Mouse (Mus musculus) c-Kit-negative CD71-positive TER-119-positive erythroid progenitor cells, embryonic 14.5 days (primary cell): ENCODE data around the gene Zfp109.

Experiments
- DNase-seq: peaks from one replicate; pipeline ENCODE4 v3.0.0-alpha.2; 2013; ENCODE audit warnings: low read depth, low spot score

Zfp109 gene

GRCm38 (mm10) chr7:24208282-24208886 lies 29.0 kb downstream of the Zfp109 start:
- no peak for DNase-seq

GRCm38 (mm10) chr7:24207488-24208261 lies 29.7 kb downstream of the Zfp109 start:
- DNase-seq: no peak

GRCm38 (mm10) chr7:24196961-24197360 lies 40.4 kb downstream of the Zfp109 start:
- DNase-seq: no peak

GRCm38 (mm10) chr7:24193157-24193556 lies 44.2 kb downstream of the Zfp109 start:
- DNase-seq: no peak

- DNase-seq: no peak
These were observed 46.0 kb downstream of the Zfp109 start for GRCm38 (mm10) chr7:24191361-24191760.

- no peak for DNase-seq
These were observed 47.8 kb downstream of the Zfp109 start for GRCm38 (mm10) chr7:24189571-24189944.

- no peak for DNase-seq
These were observed 48.3 kb downstream of the Zfp109 start for GRCm38 (mm10) chr7:24188901-24189570.

GRCm38 (mm10) chr7:24187611-24188010 lies 49.7 kb downstream of the Zfp109 start:
- no peak for DNase-seq
